Mouse (Mus musculus) inflammation-experienced regulatory T-cells, adult 6 months (primary cell): Measurements from ENCODE around the gene Fam124b. TPM values are rescaled to one million over a fixed set of nuclear protein-coding genes. Genes with fewer than 3 reads are reported as not detected.
A peak's percentile ranks its signal among the peaks of the same experiment; 100 is the strongest.

Source experiments
- ATAC-seq: one replicate; pipeline ENCODE4 v1.8.0; 2017
- polyA plus RNA-seq, 3 experiments: library from polyadenylated mRNA; unstranded; fragments of 100-300 nt; shearing (Covaris generic); gene quantifications; one replicate each; pipeline ENCODE4 v1.2.1; 2017

Fam124b gene
- polyA plus RNA-seq: 10 to 100 TPM in 2 of 3 experiments, 1 to 10 TPM in 1; 6.9 to 12.9 (median 12.5) TPM

DNA sequence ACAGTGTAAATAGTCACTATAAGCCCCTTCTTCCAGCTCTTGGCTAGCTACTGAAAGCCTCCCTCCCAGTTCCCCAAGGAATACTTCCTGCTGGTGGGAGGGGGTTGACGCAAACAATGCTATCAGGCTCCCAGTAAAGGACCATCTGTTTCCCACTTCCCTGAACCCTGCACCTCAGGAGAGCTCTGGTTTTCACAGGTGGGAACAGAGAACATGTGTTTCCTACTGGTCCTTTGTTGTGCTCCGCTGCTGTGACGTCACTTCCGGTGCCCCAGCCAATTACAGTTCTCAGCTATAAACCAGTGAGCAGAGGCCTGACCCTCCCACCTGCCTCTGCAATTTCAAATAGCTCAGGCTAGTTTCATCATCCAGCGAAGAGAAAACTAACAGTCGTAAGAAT is at the start of gene Fam124b:
Gene Fam124b, minus strand, starts transcription at position 206 of the 400 bp plus-strand sequence.
- no peak for ATAC-seq

DNA sequence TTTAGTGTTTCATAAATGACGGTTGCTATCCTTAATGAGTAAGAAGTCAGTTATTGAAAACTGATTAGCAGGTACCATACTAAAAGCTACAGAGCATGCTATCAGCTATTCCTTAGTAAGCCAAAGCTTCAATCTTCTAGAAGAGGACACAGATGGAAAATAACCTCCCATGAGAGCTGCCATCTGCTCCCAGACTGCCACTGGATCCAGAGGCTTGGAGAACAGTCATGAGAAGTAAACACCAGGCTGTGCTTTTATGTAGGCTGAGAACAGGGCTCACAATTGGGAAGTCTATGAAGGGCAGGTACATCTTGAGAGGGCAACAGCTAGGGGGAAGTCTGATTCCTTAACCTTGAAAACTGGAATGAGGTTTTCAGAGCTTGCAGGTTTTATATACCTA is 42.2 kb upstream of the Fam124b start:
- ATAC-seq: no peak

DNA sequence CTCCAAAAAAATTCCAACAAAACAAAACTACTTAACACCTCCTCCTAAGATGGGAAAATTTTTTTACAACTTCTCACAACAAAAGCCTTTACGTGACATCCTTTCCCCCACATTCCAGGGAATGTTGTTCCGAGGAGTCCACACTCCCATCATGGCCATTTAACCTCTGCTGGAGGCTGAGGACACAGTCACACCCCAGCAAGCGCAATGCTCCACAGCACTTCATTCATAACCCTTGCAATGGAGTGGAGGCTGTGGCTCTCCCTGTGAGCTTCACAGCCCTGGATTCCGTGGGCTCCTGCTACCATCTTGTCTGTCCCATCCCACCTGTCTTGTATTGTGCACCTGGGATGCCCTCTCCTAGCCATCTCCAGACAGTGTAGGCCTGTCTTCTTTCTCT is 40.4 kb upstream of the Fam124b start:
- ATAC-seq: no peak

- ATAC-seq: no peak
These were observed 35.0 kb upstream of the Fam124b start for GRCm38 (mm10) chr1:80253309-80253708.

DNA sequence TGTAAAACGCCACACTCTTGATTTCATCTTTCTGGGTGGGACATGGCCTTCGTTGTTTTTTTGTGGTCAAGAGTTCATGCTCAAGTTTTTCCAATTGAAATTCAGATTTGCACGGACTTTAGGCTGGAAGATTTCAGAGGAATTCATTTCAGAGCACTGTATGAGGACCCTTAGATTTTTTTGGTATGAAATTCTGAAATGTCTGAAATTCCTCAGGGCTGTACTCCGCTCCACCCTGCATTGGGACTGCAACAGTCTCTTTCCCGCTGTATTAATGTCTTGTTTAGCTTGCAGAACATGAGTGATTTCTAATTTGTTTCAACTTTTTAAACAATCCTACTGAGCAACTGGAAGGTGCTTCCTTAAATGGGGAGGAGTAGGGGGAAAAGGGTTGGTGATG is 32.0 kb upstream of the Fam124b start:
- ATAC-seq: no peak

GRCm38 (mm10) chr1:80247131-80247530 is 28.9 kb upstream of the Fam124b start:
- ATAC-seq: no peak

- no peak for ATAC-seq
These were observed 25.9 kb upstream of the Fam124b start for GRCm38 (mm10) chr1:80244123-80244522.

DNA sequence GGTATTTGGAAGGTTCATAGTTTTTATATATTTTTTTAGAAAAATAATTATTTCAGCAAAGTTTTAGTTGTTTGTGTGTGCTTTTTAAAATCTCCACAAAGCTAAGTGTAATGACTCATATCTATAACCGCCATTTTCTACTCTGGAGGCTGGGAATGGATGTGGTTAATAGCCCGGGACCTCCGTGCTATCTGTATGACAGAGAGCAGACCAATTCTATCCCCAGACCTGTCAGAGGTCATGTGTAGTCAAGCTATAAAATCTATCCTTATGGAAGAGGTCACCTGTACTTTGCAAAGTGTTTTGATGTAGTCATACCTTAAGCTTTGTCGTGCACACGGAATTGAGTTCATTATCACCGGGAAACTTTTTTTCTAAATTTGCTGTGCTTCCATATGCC is 23.3 kb upstream of the Fam124b start:
- ATAC-seq: no peak

DNA sequence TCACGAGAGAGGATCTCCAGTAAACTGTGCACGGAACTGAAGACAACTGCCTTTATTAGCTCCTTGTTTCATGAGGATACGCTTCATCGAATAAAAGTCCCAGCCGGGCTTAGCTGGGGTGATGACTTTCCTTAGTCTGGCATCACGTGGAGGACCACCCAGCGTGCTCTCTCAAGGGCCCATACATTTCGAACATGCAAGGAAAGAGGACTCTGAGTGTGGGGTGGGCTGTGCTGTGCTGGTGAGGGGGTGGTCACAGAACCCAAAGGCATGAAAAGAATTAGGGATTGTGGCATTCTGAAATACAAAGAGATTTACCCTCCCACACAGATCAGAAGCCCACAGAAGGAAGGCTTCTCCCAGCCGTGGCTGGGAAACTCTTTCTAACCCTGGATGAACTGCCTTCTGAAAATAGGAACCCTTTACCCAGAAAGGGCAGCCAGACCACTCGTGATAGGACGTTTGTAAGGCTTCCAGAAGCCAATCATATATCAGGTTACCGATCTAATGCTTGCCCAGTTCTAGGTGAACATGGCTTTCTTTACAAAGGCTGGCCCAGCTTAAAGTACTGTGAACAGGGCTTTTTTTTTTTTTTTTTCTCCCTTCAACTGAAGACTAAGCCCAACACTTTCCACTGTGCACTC is 21.9 kb upstream of the Fam124b start:
- no peak for ATAC-seq

DNA sequence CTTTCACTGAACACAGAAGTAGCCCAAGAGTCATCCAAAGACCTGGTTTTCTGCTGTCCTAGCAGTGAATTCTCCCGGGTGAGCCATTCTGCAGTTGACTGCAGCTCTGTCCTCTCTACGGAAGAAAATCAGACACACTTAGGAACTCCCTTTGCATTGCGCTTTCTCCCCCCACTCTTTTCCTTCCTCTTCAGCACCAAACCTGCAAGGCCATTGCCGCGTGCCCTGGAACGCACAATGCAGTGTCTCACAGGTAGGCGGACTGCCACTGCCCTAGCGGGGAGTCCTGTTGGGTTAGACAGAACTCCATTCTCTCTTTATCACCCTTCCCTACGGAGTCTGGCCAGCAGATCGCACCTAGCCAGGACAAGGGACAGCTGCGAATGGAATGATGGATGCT is 21.2 kb upstream of the Fam124b start:
- ATAC-seq: no peak

GRCm38 (mm10) chr1:80236951-80237702 is 18.9 kb upstream of the Fam124b start:
- no peak for ATAC-seq

DNA sequence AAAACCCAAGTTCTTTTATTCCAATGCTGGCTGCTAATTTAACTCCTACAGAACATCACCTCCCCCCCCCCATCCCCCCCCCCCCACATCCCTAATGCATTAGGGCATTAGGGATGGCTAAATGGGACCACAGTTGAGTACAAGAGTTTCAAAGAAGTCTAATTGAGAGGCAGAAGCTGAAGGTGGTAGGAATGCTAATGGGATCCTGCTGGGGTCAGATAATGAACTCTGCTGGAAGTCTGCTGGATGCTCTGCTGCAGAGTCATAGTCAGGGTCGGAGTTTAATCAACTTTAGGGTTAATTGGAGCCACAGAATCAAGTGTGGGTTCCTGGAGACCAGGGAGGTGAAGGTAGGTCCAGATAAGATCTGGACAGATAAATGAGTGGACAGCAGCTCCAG is 17.9 kb upstream of the Fam124b start:
- ATAC-seq: no peak

DNA sequence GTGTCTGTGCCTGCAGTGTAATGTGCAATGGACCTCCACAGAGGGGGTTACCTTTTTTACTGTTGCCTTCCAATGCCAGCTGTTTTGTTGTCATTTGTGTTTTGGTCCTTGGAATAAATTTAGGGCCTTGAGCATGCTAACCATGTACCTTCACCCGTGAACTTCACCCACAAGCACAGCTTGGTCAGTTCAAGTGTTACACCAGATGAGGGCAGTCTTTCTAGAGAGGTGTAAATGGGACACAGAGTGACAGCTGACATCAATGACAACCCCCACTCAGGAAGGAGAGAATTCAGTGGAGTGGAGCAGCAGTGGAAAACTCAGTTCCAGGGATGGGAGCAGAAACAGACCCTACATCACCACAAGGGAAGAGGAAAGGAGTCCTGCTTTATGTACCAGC is 12.3 kb upstream of the Fam124b start:
- peak; percentile 35 for ATAC-seq

DNA sequence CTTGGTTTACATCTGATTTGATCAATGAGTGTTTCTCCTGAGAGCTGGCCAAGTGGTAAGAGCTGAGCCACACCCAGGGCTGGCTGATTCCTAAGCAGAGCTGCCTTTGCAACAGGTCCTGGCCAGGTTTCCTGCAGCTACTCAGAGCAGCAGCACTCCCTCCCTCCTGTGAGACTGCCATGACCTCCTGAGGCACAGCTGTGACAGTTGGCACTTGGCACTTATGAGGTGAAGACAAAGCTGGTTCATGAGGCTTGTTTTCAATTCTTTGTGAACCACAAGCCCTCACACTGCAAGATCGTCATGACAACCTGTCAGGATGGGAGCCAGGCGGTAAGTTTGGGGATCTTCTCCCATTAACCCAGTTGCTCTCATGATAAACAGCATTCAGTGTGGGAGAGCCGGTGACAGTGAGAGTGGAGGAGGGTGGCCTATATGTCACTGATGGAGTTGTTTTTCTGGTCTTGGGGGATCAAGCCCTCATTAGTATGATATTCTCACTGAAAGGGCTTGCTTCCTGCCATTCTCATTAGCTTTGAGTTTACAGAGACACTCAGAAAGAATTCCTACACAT is 6.7 kb upstream of the Fam124b start:
- no peak for ATAC-seq

DNA sequence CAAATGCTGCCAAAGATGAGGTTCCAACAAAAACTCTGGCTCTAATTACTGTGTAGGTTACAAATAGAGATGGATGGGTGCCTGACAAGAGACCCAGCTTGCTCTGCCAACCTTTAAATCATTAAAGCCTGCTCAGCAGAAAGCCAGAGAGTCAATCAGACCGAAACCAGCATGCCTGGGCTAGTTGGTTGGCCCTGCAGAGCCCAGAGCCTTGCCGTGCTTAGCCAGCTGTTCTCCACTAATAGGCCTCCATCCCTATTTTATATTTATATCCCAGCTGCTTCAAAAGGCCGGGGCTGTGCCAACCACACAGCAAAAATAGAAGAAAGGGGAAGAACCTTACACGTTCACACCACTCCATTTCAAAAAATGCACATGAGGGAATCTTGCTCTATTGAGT is 2.9 kb upstream of the Fam124b start:
- ATAC-seq: no peak

GRCm38 (mm10) chr1:80213826-80214225 is 4.4 kb downstream of the Fam124b start:
- peak; percentile 92 for ATAC-seq

DNA sequence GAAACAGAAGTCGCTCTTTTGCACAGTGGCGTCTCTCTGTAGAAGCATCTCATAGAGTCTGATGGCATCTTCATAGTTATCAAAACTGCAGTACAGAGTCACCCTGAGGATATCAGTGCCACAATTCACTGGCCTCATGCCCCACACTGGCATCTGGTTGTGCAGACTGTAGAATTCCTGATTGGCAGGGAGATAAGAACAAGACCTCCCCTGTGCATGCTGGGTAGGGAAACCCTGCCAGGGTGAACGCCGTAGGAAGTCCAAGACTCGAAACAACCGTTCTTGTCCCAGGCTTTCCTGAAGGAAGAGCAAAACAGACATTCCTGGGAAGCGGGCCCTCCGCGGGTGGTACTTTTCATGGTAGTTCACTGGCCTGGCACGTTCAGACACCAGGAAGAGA is 5.1 kb downstream of the Fam124b start:
- no peak for ATAC-seq

DNA sequence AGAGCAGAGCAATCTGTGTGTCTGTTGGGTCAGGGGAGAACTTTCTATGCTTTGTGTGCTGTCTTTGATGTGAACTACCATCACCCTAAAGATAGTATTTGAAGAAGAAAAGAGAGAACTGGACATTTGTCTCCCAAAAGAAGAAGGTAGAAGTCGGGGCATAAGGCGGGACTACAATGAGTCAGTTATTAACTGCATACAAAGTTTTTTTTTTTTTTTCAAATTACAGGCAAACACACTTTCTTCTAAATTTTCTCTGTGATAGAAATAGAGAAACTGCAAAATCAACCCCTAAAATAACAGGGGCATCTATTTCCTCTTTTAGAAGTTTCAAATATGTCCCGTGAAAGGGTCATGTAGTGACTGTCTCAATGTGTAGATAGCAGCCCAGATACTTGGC is 16.0 kb downstream of the Fam124b start:
- no peak for ATAC-seq

GRCm38 (mm10) chr1:80192837-80193236 is 25.4 kb downstream of the Fam124b start:
- ATAC-seq: no peak

DNA sequence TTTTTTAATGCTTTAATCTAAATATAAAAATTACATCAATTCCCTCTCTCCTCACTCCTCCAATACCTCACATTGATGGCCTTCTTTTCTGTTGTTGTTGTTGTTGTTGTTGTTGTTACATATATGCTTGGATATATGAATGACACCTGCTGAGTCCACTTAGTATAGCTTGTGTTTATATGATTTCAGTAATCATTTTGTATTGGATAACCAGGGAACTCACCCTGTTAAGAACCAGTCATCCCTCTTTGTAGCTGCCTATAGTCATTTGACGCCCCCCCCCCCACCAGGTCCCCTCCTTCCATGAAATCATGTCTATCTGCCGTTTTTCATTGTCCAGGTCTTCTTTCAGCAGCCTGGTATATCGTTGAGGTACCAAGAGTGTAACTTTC is 36.9 kb downstream of the Fam124b start:
- no peak for ATAC-seq

- peak; percentile 80 for ATAC-seq
These were observed 37.4 kb downstream of the Fam124b start for GRCm38 (mm10) chr1:80180767-80181413.

GRCm38 (mm10) chr1:80180128-80180527 is 38.1 kb downstream of the Fam124b start:
- ATAC-seq: no peak

DNA sequence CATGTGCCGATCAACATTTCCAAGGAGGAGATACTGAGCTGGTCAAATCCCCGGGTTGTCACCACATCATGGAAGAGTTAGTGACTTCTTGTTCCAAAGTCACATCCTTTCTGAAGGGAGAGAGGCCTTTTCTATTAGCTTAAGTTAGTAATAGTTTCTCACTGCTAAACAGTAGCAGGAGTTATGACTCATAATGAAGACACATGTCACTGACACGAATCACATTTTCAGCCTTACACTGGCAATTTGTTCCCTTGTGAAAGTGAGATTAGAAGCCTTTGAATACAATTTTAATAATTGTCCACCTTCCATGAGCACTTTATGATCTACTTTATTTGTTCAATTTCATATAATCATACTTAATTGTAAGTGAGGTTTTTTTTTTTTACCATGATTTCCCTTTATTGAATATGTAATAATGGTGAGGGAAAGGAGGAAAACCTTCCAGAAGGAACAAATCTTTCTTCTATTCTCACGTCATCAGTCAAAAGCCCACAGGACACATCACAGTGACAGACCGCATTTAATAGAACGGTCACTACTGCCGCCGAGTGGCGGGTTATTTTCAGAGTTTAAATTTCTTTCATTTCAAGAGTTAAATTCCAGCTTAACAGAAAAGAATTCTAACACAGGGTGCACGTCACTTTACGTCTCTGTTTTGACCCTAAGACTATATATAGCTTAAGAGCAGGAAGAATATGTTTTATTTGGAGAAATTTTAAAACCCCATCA is 40.5 kb downstream of the Fam124b start:
- no peak for ATAC-seq
